8 mouse cellular contexts compared by ENCODE assay signal in the genomic region with DNA sequence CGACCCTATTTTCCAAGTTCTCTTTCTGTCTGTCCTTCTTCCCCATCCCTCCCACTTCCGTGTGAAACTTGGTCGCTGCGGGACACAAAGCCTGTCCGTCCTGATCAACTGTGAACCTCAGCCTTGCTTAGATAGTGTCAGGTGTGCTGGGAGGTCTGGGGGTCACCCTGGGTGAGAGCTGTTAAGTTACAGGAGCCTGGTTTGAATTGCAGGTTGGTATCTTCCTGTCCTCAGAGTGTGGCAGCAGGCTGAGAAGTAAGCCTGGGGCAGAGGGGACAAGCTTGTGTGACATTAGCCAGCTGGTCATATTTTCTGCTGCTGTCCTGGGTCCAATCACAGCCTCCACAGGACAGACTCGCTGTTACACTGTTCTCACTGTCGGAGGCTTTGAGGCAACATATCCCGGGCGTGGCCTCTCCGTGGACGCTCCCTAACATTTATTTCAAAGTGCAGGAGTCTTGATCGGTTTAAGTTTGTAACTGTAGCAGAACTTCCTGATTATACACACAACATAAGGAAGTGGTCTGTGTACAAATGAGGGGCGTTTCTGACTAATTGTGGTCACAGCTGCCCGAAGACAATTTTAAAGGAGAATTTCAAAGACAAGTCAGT. TPM values are rescaled to one million over a fixed set of nuclear protein-coding genes. Genes with fewer than 3 reads are reported as not detected.
DNase-seq lines count a peak whose midpoint lies in the region; ATAC-seq and TF ChIP-seq lines count a peak whose summit lies in the region.

No protein-coding gene starts in this region.

- no peak for ATAC-seq in forebrain, embryonic 14.5 days
- ATAC-seq in hindbrain, embryonic 16.5 days, result no peak

- no peaks in the 10 kb centered on the region for H3K27me3 ChIP-seq in testis, adult 2 months (ENCODE audit: control insufficient read depth, insufficient read depth, low read length)
- H3K27me3 ChIP-seq in forebrain, embryonic 14.5 days (replicated peaks; ENCODE audit: control insufficient read depth, insufficient read depth, low read length), result no peaks in the 10 kb centered on the region
- no peaks in the 10 kb centered on the region for H3K27me3 ChIP-seq in hindbrain, embryonic 16.5 days (replicated peaks; ENCODE audit: control insufficient read depth, insufficient read depth, low read length)

- no peaks in the 10 kb centered on the region for H3K9me3 ChIP-seq in forebrain, embryonic 14.5 days (replicated peaks; ENCODE audit: control insufficient read depth, low read length)
- H3K9me3 ChIP-seq in hindbrain, embryonic 16.5 days (ENCODE audit: control insufficient read depth, low read length), result no peaks in the 10 kb centered on the region

- no peak for TF ChIP-seq POLR2A in testis, adult 2 months (IDR thresholded peaks at IDR 0.05; ENCODE audit: control insufficient read depth, low read depth, low read length)
- TF ChIP-seq POLR2A in olfactory bulb, adult 2 months (IDR thresholded peaks at IDR 0.05; ENCODE audit: insufficient read depth, low read depth, low read length), result no peak

- peak overlapping the region; percentile 65 for H3K27ac ChIP-seq in testis, adult 2 months (ENCODE audit: control insufficient read depth, insufficient read depth, low read depth, low read length)
- peak overlapping the region; percentile 91 for H3K27ac ChIP-seq in forebrain, embryonic 14.5 days (ENCODE audit: low read depth, low read length)
- H3K27ac ChIP-seq in hindbrain, embryonic 16.5 days (ENCODE audit: low read depth, low read length), result peak overlapping the region; percentile 77
- peak overlapping the region; percentile 68; the same call in 1 of the 2 replicates for H3K27ac ChIP-seq in olfactory bulb, adult 2 months (ENCODE audit: insufficient read depth, low read depth, low read length)

- peak overlapping the region; percentile 48 for H3K4me2 ChIP-seq in forebrain, embryonic 14.5 days (ENCODE audit: low read length)
- H3K4me2 ChIP-seq in hindbrain, embryonic 16.5 days (ENCODE audit: low read length), result peak overlapping the region; percentile 49

- peaks cover 19% of the 10 kb centered on the region for H3K4me1 ChIP-seq in testis, adult 2 months (ENCODE audit: control insufficient read depth, insufficient read depth, low read length)
- H3K4me1 ChIP-seq in forebrain, embryonic 14.5 days (ENCODE audit: control insufficient read depth, insufficient read depth, low read length), result peaks cover 64% of the 10 kb centered on the region
- H3K4me1 ChIP-seq in hindbrain, embryonic 16.5 days (ENCODE audit: control insufficient read depth, insufficient read depth, low read depth, low read length), result peaks cover 39% of the 10 kb centered on the region
- peaks cover 45% of the 10 kb centered on the region for H3K4me1 ChIP-seq in olfactory bulb, adult 2 months (ENCODE audit: control insufficient read depth, insufficient read depth, low read length)

- 11% methylated on average over 14 of the region's 14 CpGs for WGBS in forebrain, embryonic 14.5 days
- WGBS in hindbrain, embryonic 16.5 days, result 15% methylated on average over 14 of the region's 14 CpGs
- 38% methylated on average over 14 of the region's 14 CpGs for WGBS in olfactory bulb, adult 2 months

- H3K4me3 ChIP-seq in testis, adult 2 months (ENCODE audit: control insufficient read depth, low read depth, low read length), result no peak overlapping the region; the same call in 1 of the 2 replicates
- peak overlapping the region; percentile 8 for H3K4me3 ChIP-seq in forebrain, embryonic 14.5 days (ENCODE audit: low read depth, low read length)
- 0 out of 2 replicates have a peak overlapping the region, but pooled peaks have one; percentile 2 for H3K4me3 ChIP-seq in hindbrain, embryonic 16.5 days (ENCODE audit: low read length)
- H3K4me3 ChIP-seq in olfactory bulb, adult 2 months (ENCODE audit: insufficient read depth, low read depth, low read length), result no peak overlapping the region

- TF ChIP-seq CTCF in testis, adult 2 months (IDR thresholded peaks at IDR 0.05; ENCODE audit: control insufficient read depth, insufficient read depth, insufficient replicate concordance, low read depth, low read length), result no peak
- TF ChIP-seq CTCF in olfactory bulb, adult 2 months (IDR thresholded peaks at IDR 0.05; ENCODE audit: insufficient read depth, low read depth, low read length), result no peak

- no peak for DNase-seq in testis, postnatal 14 days (ENCODE audit: low spot score)
- DNase-seq in forebrain, embryonic 14.5 days (ENCODE audit: low spot score), result no peak
- DNase-seq in lung, postnatal 10 days, result peak; percentile 85
- DNase-seq in thymus, postnatal 14 days, result no peak
- no peak for DNase-seq in ovary, adult 18-20 months (ENCODE audit: low spot score)

- H3K36me3 ChIP-seq in testis, adult 2 months (ENCODE audit: control insufficient read depth, insufficient read depth, low read length), result no peaks in the 10 kb centered on the region
- 0 out of 2 replicates have a peak, but pooled peaks cover 6% of the 10 kb centered on the region for H3K36me3 ChIP-seq in forebrain, embryonic 14.5 days (ENCODE audit: control insufficient read depth, insufficient read depth, low read length)
- H3K36me3 ChIP-seq in hindbrain, embryonic 16.5 days (ENCODE audit: control insufficient read depth, insufficient read depth, low read length), result no peaks in the 10 kb centered on the region

- H3K9ac ChIP-seq in forebrain, embryonic 14.5 days (ENCODE audit: low read length), result peak overlapping the region; percentile 44
- peak overlapping the region; percentile 30; the same call in 1 of the 2 replicates for H3K9ac ChIP-seq in hindbrain, embryonic 16.5 days (ENCODE audit: low read depth, low read length)

RNA-seq across cellular contexts. Expression of a gene that starts 17.3 kb away (rescaled TPM):
- 22.2 and 23.1 TPM in 2 replicates for polyA plus RNA-seq in testis, adult 2 months (2012; rRNA removed)
- 40.3 and 58.5 TPM in 2 replicates for polyA plus RNA-seq in forebrain, embryonic 14.5 days (2014; fragmentation: Nextera tagmentation; extraction: Ambion mirVana)
- 57.8 and 59.3 TPM in 2 replicates for polyA plus RNA-seq in hindbrain, embryonic 16.5 days (2015; fragmentation: Nextera tagmentation; extraction: Ambion mirVana)
- polyA plus RNA-seq in olfactory bulb, adult 2 months (2012; ENCODE audit: insufficient read depth, insufficient read length, low replicate concordance, missing spikeins), result not detected in 2 replicates

RNA-seq across cellular contexts. Expression of a gene that starts 37.6 kb away (rescaled TPM):
- polyA plus RNA-seq in testis, adult 2 months (2012; rRNA removed), result 291 and 327 TPM in 2 replicates
- 105 and 131 TPM in 2 replicates for polyA plus RNA-seq in forebrain, embryonic 14.5 days (2014; fragmentation: Nextera tagmentation; extraction: Ambion mirVana)
- 75.8 and 79.9 TPM in 2 replicates for polyA plus RNA-seq in hindbrain, embryonic 16.5 days (2015; fragmentation: Nextera tagmentation; extraction: Ambion mirVana)
- polyA plus RNA-seq in olfactory bulb, adult 2 months (2012; ENCODE audit: insufficient read depth, insufficient read length, low replicate concordance, missing spikeins), result not detected in 2 replicates

Comparison
In these comparisons a context has a peak if more than half of its experiments do, and no peak if none do; other contexts are left out.
1. H3K4me3 ChIP-seq: peak in forebrain, embryonic 14.5 days (single experiment) and hindbrain, embryonic 16.5 days (single experiment); none in testis, adult 2 months (single experiment) and olfactory bulb, adult 2 months (single experiment).
2. RNA of a gene that starts 37.6 kb away (polyA plus RNA-seq): 291 to 327 TPM in testis, adult 2 months, 105 to 131 TPM in forebrain, embryonic 14.5 days and 75.8 to 79.9 TPM in hindbrain, embryonic 16.5 days; not detected in olfactory bulb, adult 2 months; every median in the first group is over 10 times any median in the second.
3. Peak in every context shown above with its lines, with median percentiles within 50 percentile points of each other: H3K27ac ChIP-seq.